Mouse (Mus musculus): ENCODE measurements around the gene Tns2.
A peak's percentile ranks its signal among the peaks of the same experiment; 100 is the strongest.

Tns2 gene

GRCm38 (mm10) chr15:102108651-102109525, 8.7 kb downstream of the Tns2 start:
- DNase-seq (ENCODE audit: low spot score in 2 of 2), result peak in 1 of 2 experiments; percentile 87

GRCm38 (mm10) chr15:102110271-102110670, 10.1 kb downstream of the Tns2 start:
- no peak for DNase-seq (ENCODE audit: low spot score in 2 of 2)

- no peak for DNase-seq (ENCODE audit: low spot score in 2 of 2)
These were observed 10.7 kb downstream of the Tns2 start for GRCm38 (mm10) chr15:102110701-102111494.

- DNase-seq (ENCODE audit: low spot score in 2 of 2), result no peak
These were observed 11.2 kb downstream of the Tns2 start for GRCm38 (mm10) chr15:102111495-102111829.

GRCm38 (mm10) chr15:102112181-102112580, 12.0 kb downstream of the Tns2 start:
- DNase-seq (ENCODE audit: low spot score in 2 of 2), result no peak

GRCm38 (mm10) chr15:102112827-102113226, 12.6 kb downstream of the Tns2 start:
- DNase-seq (ENCODE audit: low spot score in 2 of 2), result no peak

GRCm38 (mm10) chr15:102113674-102114073, 13.5 kb downstream of the Tns2 start:
- no peak for DNase-seq (ENCODE audit: low spot score in 2 of 2)

GRCm38 (mm10) chr15:102114651-102115260, 14.5 kb downstream of the Tns2 start:
- no peak for DNase-seq (ENCODE audit: low spot score in 2 of 2)

GRCm38 (mm10) chr15:102115731-102116231, 15.6 kb downstream of the Tns2 start:
- no peak for DNase-seq (ENCODE audit: low spot score in 2 of 2)

- DNase-seq (ENCODE audit: low spot score in 2 of 2), result no peak
These were observed 16.7 kb downstream of the Tns2 start for GRCm38 (mm10) chr15:102116753-102117415.

GRCm38 (mm10) chr15:102117461-102118443, 17.5 kb downstream of the Tns2 start:
- no peak for DNase-seq (ENCODE audit: low spot score in 2 of 2)

GRCm38 (mm10) chr15:102118591-102118990, 18.4 kb downstream of the Tns2 start:
- no peak for DNase-seq (ENCODE audit: low spot score in 2 of 2)

GRCm38 (mm10) chr15:102119121-102119830, 19.1 kb downstream of the Tns2 start:
- DNase-seq (ENCODE audit: low spot score in 2 of 2), result no peak

GRCm38 (mm10) chr15:102119831-102120170, 19.6 kb downstream of the Tns2 start:
- DNase-seq (ENCODE audit: low spot score in 2 of 2), result no peak

GRCm38 (mm10) chr15:102120530-102120929, 20.3 kb downstream of the Tns2 start:
- no peak for DNase-seq (ENCODE audit: low spot score in 2 of 2)

- DNase-seq (ENCODE audit: low spot score in 2 of 2), result no peak
These were observed 26.1 kb downstream of the Tns2 start for GRCm38 (mm10) chr15:102126303-102126702.

GRCm38 (mm10) chr15:102133314-102133713, 33.1 kb downstream of the Tns2 start:
- DNase-seq (ENCODE audit: low spot score in 2 of 2), result no peak

GRCm38 (mm10) chr15:102134709-102135108, 34.5 kb downstream of the Tns2 start:
- DNase-seq (ENCODE audit: low spot score in 2 of 2), result no peak

- DNase-seq (ENCODE audit: low spot score in 2 of 2), result no peak
These were observed 35.4 kb downstream of the Tns2 start for GRCm38 (mm10) chr15:102135522-102136128.
